Mouse (Mus musculus): ENCODE results near the gene Ryr2. TPM values are rescaled to one million over a fixed set of nuclear protein-coding genes. Genes with fewer than 3 reads are reported as not detected.

The Ryr2 gene
- polyA plus RNA-seq, 1 experiment from 2014 or later, result 0.43 TPM

- ATAC-seq (ENCODE audit: low read depth) (no peak), DNase-seq (ENCODE audit: low spot score) (no peak)
- Histone ChIP-seq H3K9ac (ENCODE audit: low read depth, low read length) (no peak overlapping the region), H3K27ac (replicated peaks; ENCODE audit: low read depth, low read length) (no peak overlapping the region), H3K4me2 (ENCODE audit: low read depth, low read length) (no peak overlapping the region), H3K4me3 (ENCODE audit: low read depth, low read length) (no peak overlapping the region), H3K4me1 (ENCODE audit: control insufficient read depth, insufficient read depth, low read length) (no peaks in the 10 kb centered on the region), H3K9me3 (ENCODE audit: control insufficient read depth, low read length) (no peaks in the 10 kb centered on the region), H3K36me3 (ENCODE audit: control insufficient read depth, insufficient read depth, low read length) (no peaks in the 10 kb centered on the region), H3K27me3 (replicated peaks; ENCODE audit: control insufficient read depth, insufficient read depth, low read length) (no peaks in the 10 kb centered on the region)
- WGBS, result 85% methylated on average over 4 of the region's 4 CpGs
These were observed 68.1 kb downstream of the Ryr2 start for GRCm38 (mm10) chr13:12038676-12039075.

DNA sequence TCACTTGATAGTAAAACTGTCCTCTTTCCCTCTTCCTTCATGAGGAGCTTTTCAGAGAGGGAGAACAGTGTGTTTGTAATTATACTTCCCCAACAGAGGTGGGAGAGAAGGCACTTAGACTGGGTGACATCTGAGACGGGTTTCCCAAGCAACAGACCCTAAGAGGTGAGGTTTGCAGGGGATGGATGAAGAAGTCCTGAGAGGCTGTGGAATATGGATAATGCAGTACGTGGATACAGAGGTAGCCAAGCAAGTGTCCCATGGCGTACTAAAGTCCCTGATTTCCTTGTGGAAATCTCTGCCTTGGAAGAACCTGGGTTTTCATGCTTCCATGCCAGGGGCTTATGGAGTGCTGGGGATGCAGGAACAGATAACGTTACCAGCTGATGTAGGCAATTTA lies 69.5 kb downstream of the Ryr2 start:
- Histone ChIP-seq H3K9me3 (ENCODE audit: control insufficient read depth, low read length) (no peaks in the 10 kb centered on the region), H3K36me3 (ENCODE audit: control insufficient read depth, insufficient read depth, low read length) (no peaks in the 10 kb centered on the region), H3K4me2 (ENCODE audit: low read depth, low read length) (no peak overlapping the region), H3K9ac (ENCODE audit: low read depth, low read length) (no peak overlapping the region), H3K27me3 (replicated peaks; ENCODE audit: control insufficient read depth, insufficient read depth, low read length) (no peaks in the 10 kb centered on the region), H3K4me3 (ENCODE audit: low read depth, low read length) (no peak overlapping the region), H3K27ac (replicated peaks; ENCODE audit: low read depth, low read length) (no peak overlapping the region), H3K4me1 (ENCODE audit: control insufficient read depth, insufficient read depth, low read length) (no peaks in the 10 kb centered on the region)
- ATAC-seq (ENCODE audit: low read depth) (no peak), DNase-seq (ENCODE audit: low spot score) (no peak)
- WGBS, result 72% methylated on average over 4 of the region's 4 CpGs

GRCm38 (mm10) chr13:12036834-12037233 lies 69.9 kb downstream of the Ryr2 start:
- WGBS, result 53% methylated on average over 4 of the region's 4 CpGs
- Histone ChIP-seq H3K4me1 (ENCODE audit: control insufficient read depth, insufficient read depth, low read length) (no peaks in the 10 kb centered on the region), H3K9me3 (ENCODE audit: control insufficient read depth, low read length) (no peaks in the 10 kb centered on the region), H3K36me3 (ENCODE audit: control insufficient read depth, insufficient read depth, low read length) (no peaks in the 10 kb centered on the region), H3K27me3 (replicated peaks; ENCODE audit: control insufficient read depth, insufficient read depth, low read length) (no peaks in the 10 kb centered on the region), H3K9ac (ENCODE audit: low read depth, low read length) (no peak overlapping the region), H3K27ac (replicated peaks; ENCODE audit: low read depth, low read length) (no peak overlapping the region), H3K4me3 (ENCODE audit: low read depth, low read length) (no peak overlapping the region), H3K4me2 (ENCODE audit: low read depth, low read length) (no peak overlapping the region)
- no peak for DNase-seq (ENCODE audit: low spot score)
- ATAC-seq (ENCODE audit: low read depth), result no peak

DNA sequence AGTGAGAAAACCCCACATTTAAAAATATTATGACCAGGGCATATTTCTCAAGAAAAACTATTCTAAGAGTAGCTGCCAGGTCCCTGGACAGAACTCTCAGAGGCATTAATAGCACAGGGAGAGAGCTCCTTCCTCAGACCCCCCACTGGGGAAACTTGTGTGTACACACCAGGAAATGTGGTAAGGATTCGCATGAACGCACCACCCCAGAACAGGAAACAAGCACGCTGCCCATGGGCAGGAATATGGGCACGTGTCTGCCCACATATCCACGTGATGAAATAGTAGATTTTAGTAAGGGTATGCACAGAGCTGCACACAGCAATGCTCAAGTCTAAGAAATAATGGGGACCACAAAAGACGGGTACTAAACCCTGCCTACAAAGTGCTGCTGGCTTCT lies 72.8 kb downstream of the Ryr2 start:
- ATAC-seq (ENCODE audit: low read depth) (no peak), DNase-seq (ENCODE audit: low spot score) (no peak)
- no peak overlapping the region for H3K4me3 ChIP-seq (ENCODE audit: low read depth, low read length)
- H3K4me2 ChIP-seq (ENCODE audit: low read depth, low read length), result no peak overlapping the region
- no peak overlapping the region for H3K9ac ChIP-seq (ENCODE audit: low read depth, low read length)
- no peaks in the 10 kb centered on the region for H3K4me1 ChIP-seq (ENCODE audit: control insufficient read depth, insufficient read depth, low read length)
- no peak overlapping the region for H3K27ac ChIP-seq (replicated peaks; ENCODE audit: low read depth, low read length)
- no peaks in the 10 kb centered on the region for H3K36me3 ChIP-seq (ENCODE audit: control insufficient read depth, insufficient read depth, low read length)
- H3K27me3 ChIP-seq (replicated peaks; ENCODE audit: control insufficient read depth, insufficient read depth, low read length), result no peaks in the 10 kb centered on the region
- H3K9me3 ChIP-seq (ENCODE audit: control insufficient read depth, low read length), result no peaks in the 10 kb centered on the region
- 68% methylated on average over 6 of the region's 6 CpGs for WGBS

GRCm38 (mm10) chr13:12033272-12033671 lies 73.5 kb downstream of the Ryr2 start:
- H3K4me3 ChIP-seq (ENCODE audit: low read depth, low read length), result no peak overlapping the region
- H3K27me3 ChIP-seq (replicated peaks; ENCODE audit: control insufficient read depth, insufficient read depth, low read length), result no peaks in the 10 kb centered on the region
- no peak overlapping the region for H3K4me2 ChIP-seq (ENCODE audit: low read depth, low read length)
- no peak overlapping the region for H3K27ac ChIP-seq (replicated peaks; ENCODE audit: low read depth, low read length)
- H3K9ac ChIP-seq (ENCODE audit: low read depth, low read length), result no peak overlapping the region
- no peak for DNase-seq (ENCODE audit: low spot score)
- WGBS, result 90% methylated on average over 5 of the region's 5 CpGs
- no peaks in the 10 kb centered on the region for H3K4me1 ChIP-seq (ENCODE audit: control insufficient read depth, insufficient read depth, low read length)
- no peak for ATAC-seq (ENCODE audit: low read depth)
- no peaks in the 10 kb centered on the region for H3K36me3 ChIP-seq (ENCODE audit: control insufficient read depth, insufficient read depth, low read length)
- H3K9me3 ChIP-seq (ENCODE audit: control insufficient read depth, low read length), result no peaks in the 10 kb centered on the region

DNA sequence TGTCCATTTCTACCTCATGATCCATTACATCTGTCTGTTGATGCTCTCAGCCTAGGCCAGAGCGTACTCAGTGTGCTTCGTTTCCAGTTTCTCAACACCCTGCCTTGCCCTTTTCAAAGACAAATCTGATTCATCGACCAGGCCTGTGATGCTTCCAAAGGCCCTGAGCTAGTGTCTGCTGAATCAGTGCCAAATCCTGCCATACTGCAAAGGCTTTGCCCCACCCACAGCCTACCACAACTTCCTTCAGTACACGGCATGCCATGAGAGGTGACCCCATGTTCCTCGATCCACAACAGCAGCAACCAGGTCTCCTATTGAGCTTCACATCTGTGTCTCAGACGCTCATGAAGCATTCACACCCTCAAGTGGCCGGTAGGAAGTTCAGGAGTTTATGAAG lies 76.9 kb downstream of the Ryr2 start:
- Histone ChIP-seq H3K36me3 (ENCODE audit: control insufficient read depth, insufficient read depth, low read length) (no peaks in the 10 kb centered on the region), H3K4me2 (ENCODE audit: low read depth, low read length) (no peak overlapping the region), H3K9me3 (ENCODE audit: control insufficient read depth, low read length) (no peaks in the 10 kb centered on the region), H3K9ac (ENCODE audit: low read depth, low read length) (no peak overlapping the region), H3K4me1 (ENCODE audit: control insufficient read depth, insufficient read depth, low read length) (no peaks in the 10 kb centered on the region), H3K4me3 (ENCODE audit: low read depth, low read length) (no peak overlapping the region), H3K27me3 (replicated peaks; ENCODE audit: control insufficient read depth, insufficient read depth, low read length) (no peaks in the 10 kb centered on the region), H3K27ac (replicated peaks; ENCODE audit: low read depth, low read length) (no peak overlapping the region)
- 84% methylated on average over 7 of the region's 7 CpGs for WGBS
- DNase-seq (ENCODE audit: low spot score), result no peak
- no peak for ATAC-seq (ENCODE audit: low read depth)

DNA sequence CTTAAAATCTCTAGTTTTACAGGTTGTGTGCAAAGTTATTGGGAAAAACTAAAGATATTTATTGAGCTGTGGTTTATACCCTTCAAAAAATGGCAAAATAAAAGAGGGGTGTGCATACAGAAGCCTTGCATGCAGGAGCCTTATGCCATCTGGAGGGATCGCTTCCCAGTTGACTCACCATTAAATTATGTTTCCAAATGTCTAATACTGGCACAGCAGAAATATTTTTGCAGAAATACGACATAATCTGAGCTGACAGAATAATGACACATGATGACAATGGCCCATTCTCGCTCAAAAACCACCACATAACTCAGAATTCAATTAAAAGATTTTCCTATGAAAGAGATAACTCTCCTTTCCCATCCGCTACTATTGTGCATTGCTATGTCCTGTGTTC lies 77.4 kb downstream of the Ryr2 start:
- Histone ChIP-seq H3K27ac (replicated peaks; ENCODE audit: low read depth, low read length) (no peak overlapping the region), H3K4me2 (ENCODE audit: low read depth, low read length) (no peak overlapping the region), H3K36me3 (ENCODE audit: control insufficient read depth, insufficient read depth, low read length) (no peaks in the 10 kb centered on the region), H3K9ac (ENCODE audit: low read depth, low read length) (no peak overlapping the region), H3K9me3 (ENCODE audit: control insufficient read depth, low read length) (no peaks in the 10 kb centered on the region), H3K4me3 (ENCODE audit: low read depth, low read length) (no peak overlapping the region), H3K27me3 (replicated peaks; ENCODE audit: control insufficient read depth, insufficient read depth, low read length) (no peaks in the 10 kb centered on the region), H3K4me1 (ENCODE audit: control insufficient read depth, insufficient read depth, low read length) (no peaks in the 10 kb centered on the region)
- DNase-seq (ENCODE audit: low spot score) (no peak), ATAC-seq (ENCODE audit: low read depth) (no peak)
- WGBS, result 86% methylated on average over 4 of the region's 4 CpGs

DNA sequence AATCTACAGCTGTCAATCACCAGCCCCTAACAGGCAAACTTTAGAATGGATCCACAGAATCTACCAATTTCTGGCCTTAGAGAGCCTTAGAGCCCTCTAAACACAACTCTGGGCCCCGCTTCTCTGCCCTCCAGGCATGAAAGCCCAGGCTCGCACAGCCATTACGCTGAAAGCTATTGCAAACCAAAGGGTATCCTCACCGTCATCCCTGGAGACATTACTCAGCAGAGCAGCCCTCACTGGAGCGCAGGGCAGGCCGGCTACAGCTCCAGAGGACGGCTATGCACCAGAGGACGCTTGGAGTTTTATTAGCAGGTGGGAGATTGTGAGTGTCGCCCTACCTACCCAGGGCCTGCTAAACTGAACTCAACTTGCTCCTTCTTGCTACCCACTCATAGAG lies 88.7 kb downstream of the Ryr2 start:
- Histone ChIP-seq H3K27me3 (replicated peaks; ENCODE audit: control insufficient read depth, insufficient read depth, low read length) (no peaks in the 10 kb centered on the region), H3K36me3 (ENCODE audit: control insufficient read depth, insufficient read depth, low read length) (no peaks in the 10 kb centered on the region), H3K9ac (ENCODE audit: low read depth, low read length) (no peak overlapping the region), H3K4me2 (ENCODE audit: low read depth, low read length) (no peak overlapping the region), H3K27ac (replicated peaks; ENCODE audit: low read depth, low read length) (no peak overlapping the region), H3K4me3 (ENCODE audit: low read depth, low read length) (no peak overlapping the region), H3K9me3 (ENCODE audit: control insufficient read depth, low read length) (no peaks in the 10 kb centered on the region), H3K4me1 (ENCODE audit: control insufficient read depth, insufficient read depth, low read length) (no peaks in the 10 kb centered on the region)
- ATAC-seq (ENCODE audit: low read depth) (no peak), DNase-seq (ENCODE audit: low spot score) (no peak)
- whole genome bisulfite sequencing, result 72% methylated on average over 9 of the region's 9 CpGs

- WGBS, result 79% methylated on average over 8 of the region's 8 CpGs
- Histone ChIP-seq H3K4me3 (ENCODE audit: low read depth, low read length) (no peak overlapping the region), H3K27ac (replicated peaks; ENCODE audit: low read depth, low read length) (no peak overlapping the region), H3K9me3 (ENCODE audit: control insufficient read depth, low read length) (no peaks in the 10 kb centered on the region), H3K4me2 (ENCODE audit: low read depth, low read length) (no peak overlapping the region), H3K9ac (ENCODE audit: low read depth, low read length) (no peak overlapping the region), H3K36me3 (ENCODE audit: control insufficient read depth, insufficient read depth, low read length) (no peaks in the 10 kb centered on the region), H3K27me3 (replicated peaks; ENCODE audit: control insufficient read depth, insufficient read depth, low read length) (no peaks in the 10 kb centered on the region), H3K4me1 (ENCODE audit: control insufficient read depth, insufficient read depth, low read length) (no peaks in the 10 kb centered on the region)
- ATAC-seq (ENCODE audit: low read depth), result no peak
- no peak for DNase-seq (ENCODE audit: low spot score)
These were observed 92.8 kb downstream of the Ryr2 start for GRCm38 (mm10) chr13:12013986-12014385.

Data from embryonic facial prominence, embryonic 14.5 days (tissue).